Mouse (Mus musculus) forebrain, embryonic 16.5 days (tissue): Measurements from ENCODE around the gene Ccl17. TPM values are rescaled to one million over a fixed set of nuclear protein-coding genes. Genes with fewer than 3 reads are reported as not detected.
"Not testable (repeated sequence)": the region's sequence is repeated elsewhere in the genome, so short reads cannot be mapped to it uniquely, and the experiment has no call there.

ENCODE experiments used
- ATAC-seq: fragments of 200-750 bp; cut with Nextera tagmentation; 2 replicates; pipeline ENCODE4 v1.8.0; 2017; ENCODE audit warnings: mild to moderate bottlenecking, moderate library complexity
- H3K27ac ChIP-seq: fragments of 300-500 bp; sonication (generic); 2 replicates; pipeline ENCODE4 v1.5.1; 2014; ENCODE audit warnings: low read length, control low read depth
- H3K27me3 ChIP-seq: fragments of 300-500 bp; sonication (generic); replicated peaks from 2 replicates; pipeline ENCODE4 v1.6.1; 2014; ENCODE audit warnings: low read length; ENCODE audit not compliant: control insufficient read depth, insufficient read depth
- H3K36me3 ChIP-seq: fragments of 300-500 bp; sonication (generic); 2 replicates; pipeline ENCODE4 v1.6.1; 2014; ENCODE audit not compliant: control insufficient read depth, insufficient read depth
- H3K4me1 ChIP-seq: fragments of 300-500 bp; sonication (generic); replicated peaks from 2 replicates; pipeline ENCODE4 v1.6.1; 2014; ENCODE audit warnings: low read length; ENCODE audit not compliant: control insufficient read depth, insufficient read depth
- H3K4me2 ChIP-seq: fragments of 300-500 bp; sonication (generic); 2 replicates; pipeline ENCODE4 v1.6.1; 2014; ENCODE audit warnings: mild to moderate bottlenecking, low read length, control low read depth
- H3K4me3 ChIP-seq: fragments of 300-500 bp; sonication (generic); replicated peaks from 2 replicates; pipeline ENCODE4 v1.5.1; 2014; ENCODE audit warnings: mild to moderate bottlenecking, low read length, control low read depth
- H3K9ac ChIP-seq: fragments of 300-500 bp; sonication (generic); replicated peaks from 2 replicates; pipeline ENCODE4 v1.6.1; 2014; ENCODE audit warnings: low read depth, low read length, control low read depth
- H3K9me3 ChIP-seq: fragments of 300-500 bp; sonication (generic); 2 replicates; pipeline ENCODE4 v1.6.1; 2016; ENCODE audit warnings: low read length; ENCODE audit not compliant: control insufficient read depth
- WGBS: fragments of 180-500 bp; shearing (Covaris S2); extraction: QIAGEN DNeasy Blood & Tissue Kit; methylation state at CpG from one replicate; pipeline ENCODE4 v1.1.7; 2014; 5-methylcytosine and 5-hydroxymethylcytosine counted together
- polyA plus RNA-seq: library from polyadenylated mRNA; unstranded; fragments of >200 nt; fragmentation: Nextera tagmentation; extraction: Ambion mirVana; gene quantifications from 2 replicates; pipeline ENCODE4 v1.2.1, GENCODE M21; 2015

Ccl17 gene
- polyA plus RNA-seq, 1 experiment from 2014 or later: 0.77 TPM

DNA sequence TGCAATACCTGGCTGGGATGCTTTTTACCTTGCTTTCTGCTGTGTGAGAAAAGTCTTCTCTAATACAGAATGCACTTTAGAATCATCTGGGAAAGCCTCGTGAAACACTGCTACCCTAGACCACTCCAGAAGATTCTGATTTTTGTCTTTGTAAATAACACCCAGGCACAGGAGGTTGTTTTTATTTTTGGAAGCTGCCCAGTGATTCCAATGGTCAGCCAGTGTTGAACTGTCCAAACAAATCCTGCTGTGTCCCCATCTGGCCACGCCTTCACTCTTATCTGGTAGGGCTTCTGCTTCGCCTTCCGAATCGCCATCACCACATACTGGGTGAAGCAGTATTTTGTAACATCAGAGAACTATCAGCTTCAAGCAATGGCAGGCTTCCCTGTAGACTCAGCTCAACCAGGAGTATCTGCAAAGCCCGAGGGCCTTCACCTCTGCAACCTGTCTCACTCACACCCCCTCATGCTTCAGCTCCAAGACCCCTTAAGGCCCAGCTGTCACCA lies 9.5 kb downstream of the Ccl17 start:
- no peak overlapping the region for H3K4me2 ChIP-seq
- no peaks in the 10 kb centered on the region for H3K4me1 ChIP-seq
- H3K36me3 ChIP-seq: peaks cover 8% of the 10 kb centered on the region
- no peak overlapping the region for H3K27ac ChIP-seq
- H3K27me3 ChIP-seq: no peaks in the 10 kb centered on the region
- no peak overlapping the region for H3K9ac ChIP-seq
- no peak for ATAC-seq
- H3K9me3 ChIP-seq: no peaks in the 10 kb centered on the region
- no peak overlapping the region for H3K4me3 ChIP-seq
- 91% methylated on average over 6 of the region's 6 CpGs for WGBS

DNA sequence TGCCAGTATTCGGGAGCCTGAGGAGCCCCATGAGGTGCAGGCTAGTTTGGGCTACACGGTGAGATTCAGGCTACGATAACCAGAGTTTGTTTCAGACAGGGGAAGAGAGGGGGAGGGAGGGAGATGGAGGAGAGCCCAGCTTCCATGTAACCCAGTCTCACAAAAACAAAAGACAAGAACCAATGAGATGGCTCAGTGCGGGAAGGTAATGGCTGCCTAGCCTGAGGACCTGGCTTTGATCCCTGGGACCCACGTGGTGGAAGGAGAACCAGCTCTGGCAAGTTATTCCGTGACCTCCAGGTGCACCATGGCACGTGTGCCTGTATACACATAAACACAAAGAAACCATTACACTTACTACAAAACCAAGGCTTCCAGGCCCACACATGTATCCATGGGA lies 10.3 kb downstream of the Ccl17 start:
- Histone ChIP-seq H3K4me3 (no peak overlapping the region), H3K36me3 (peaks cover 11% of the 10 kb centered on the region), H3K4me1 (no peaks in the 10 kb centered on the region), H3K27me3 (no peaks in the 10 kb centered on the region), H3K4me2 (no peak overlapping the region), H3K9ac (no peak overlapping the region), H3K9me3 (no peaks in the 10 kb centered on the region), H3K27ac (no peak overlapping the region)
- WGBS: 89% methylated on average over 7 of the region's 7 CpGs
- no peak for ATAC-seq

DNA sequence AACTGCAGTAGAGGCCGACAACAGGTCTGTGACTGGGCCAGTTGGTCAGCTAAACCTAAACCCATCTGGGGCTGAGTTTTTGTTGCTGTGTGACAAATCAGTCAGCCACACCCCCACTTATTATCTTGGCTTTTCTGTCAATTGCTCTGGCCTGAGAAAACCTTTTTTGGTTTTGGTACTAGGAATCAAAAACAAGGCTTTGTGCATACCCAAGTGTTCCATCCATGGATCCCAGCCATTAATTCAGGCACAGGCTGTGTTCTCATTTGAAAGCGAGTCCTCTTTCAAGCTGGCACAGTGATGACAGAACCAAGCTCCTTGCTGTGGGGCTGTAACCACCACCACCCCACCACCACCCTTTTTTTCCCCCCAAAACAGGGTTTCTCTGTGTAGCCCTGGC lies 11.1 kb downstream of the Ccl17 start:
- Histone ChIP-seq H3K27me3 (no peaks in the 10 kb centered on the region), H3K9me3 (no peaks in the 10 kb centered on the region), H3K9ac (no peak overlapping the region), H3K27ac (no peak overlapping the region), H3K4me1 (no peaks in the 10 kb centered on the region), H3K4me2 (no peak overlapping the region), H3K36me3 (peaks cover 13% of the 10 kb centered on the region), H3K4me3 (no peak overlapping the region)
- WGBS: 70% methylated on average over 2 of the region's 2 CpGs
- no peak for ATAC-seq

DNA sequence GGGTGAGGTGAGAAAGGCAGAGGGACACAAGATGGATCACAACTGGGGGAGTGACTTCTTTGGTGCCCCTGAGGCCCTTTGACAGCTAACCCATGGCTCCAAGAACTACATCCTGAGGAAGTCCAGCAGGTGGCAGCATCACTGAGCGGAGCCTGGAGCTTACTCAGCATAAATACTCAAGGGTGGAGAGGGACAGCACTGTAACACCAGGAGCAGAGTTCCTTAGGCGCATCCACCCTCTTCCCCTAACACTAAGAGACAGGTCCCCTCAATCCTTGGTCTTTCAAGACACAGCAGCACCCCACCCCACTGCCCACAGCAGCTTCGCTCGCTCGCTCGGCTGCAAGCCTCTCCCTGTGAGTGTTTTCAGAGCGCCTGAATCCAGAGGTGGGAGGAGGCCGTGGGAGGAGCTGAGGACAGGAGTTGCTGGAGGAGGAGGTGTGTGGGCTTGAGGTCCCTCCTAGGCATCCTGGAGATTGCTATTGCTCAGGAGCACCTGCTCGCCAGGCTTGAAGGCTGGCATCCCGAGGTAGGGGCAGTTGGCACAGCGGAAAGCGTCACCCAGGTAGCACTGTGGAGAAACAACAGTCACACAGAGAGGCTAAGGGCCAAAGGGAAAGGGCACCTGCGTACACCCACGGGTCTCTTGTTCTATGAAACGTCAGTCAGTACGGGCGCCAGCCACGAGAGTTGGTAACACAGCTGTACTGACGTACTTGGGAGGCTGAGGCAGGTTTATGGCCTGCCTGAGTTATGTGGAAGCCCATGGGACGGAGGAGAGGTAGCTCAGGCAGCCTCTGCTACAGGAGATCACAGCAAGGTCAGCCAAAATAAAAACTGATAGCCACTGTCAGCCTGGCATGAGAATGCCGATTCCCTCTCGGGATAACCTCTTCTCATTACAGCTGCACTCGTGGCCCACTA lies 12.6 kb downstream of the Ccl17 start:
- Histone ChIP-seq H3K4me1 (no peaks in the 10 kb centered on the region), H3K9ac (no peak overlapping the region), H3K36me3 (peaks cover 17% of the 10 kb centered on the region), H3K9me3 (no peaks in the 10 kb centered on the region), H3K27ac (no peak overlapping the region), H3K4me3 (no peak overlapping the region), H3K27me3 (no peaks in the 10 kb centered on the region), H3K4me2 (no peak overlapping the region)
- ATAC-seq: peak; percentile 55; the same call in 1 of the 2 replicates
- WGBS: 78% methylated on average over 23 of the region's 23 CpGs

DNA sequence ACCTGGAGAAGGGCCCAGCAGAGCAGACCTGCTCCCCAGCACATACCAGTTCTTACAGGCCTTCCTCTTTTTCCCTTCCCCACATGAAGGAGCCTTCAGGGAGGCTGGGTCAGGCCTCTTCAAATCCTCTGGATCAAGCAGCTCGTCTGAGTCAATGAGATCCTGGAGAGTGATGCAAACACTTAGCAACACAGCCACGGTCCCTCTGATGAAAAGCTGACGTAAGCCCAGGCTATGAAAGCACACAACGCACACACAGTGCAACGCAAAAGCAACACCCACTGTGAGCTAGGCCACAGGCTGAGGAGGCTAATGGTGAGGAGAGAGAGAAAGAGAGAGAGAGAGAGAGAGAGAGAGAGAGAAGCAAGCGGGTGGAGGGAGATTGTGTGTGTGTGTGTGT lies 14.9 kb downstream of the Ccl17 start:
- peaks cover 23% of the 10 kb centered on the region for H3K36me3 ChIP-seq
- H3K27me3 ChIP-seq: no peaks in the 10 kb centered on the region
- H3K4me1 ChIP-seq: no peaks in the 10 kb centered on the region
- WGBS: 85% methylated on average over 6 of the region's 6 CpGs
- H3K4me3 ChIP-seq: no peak overlapping the region
- no peak for ATAC-seq
- no peaks in the 10 kb centered on the region for H3K9me3 ChIP-seq
- no peak overlapping the region for H3K27ac ChIP-seq
- no peak overlapping the region for H3K4me2 ChIP-seq
- H3K9ac ChIP-seq: no peak overlapping the region

DNA sequence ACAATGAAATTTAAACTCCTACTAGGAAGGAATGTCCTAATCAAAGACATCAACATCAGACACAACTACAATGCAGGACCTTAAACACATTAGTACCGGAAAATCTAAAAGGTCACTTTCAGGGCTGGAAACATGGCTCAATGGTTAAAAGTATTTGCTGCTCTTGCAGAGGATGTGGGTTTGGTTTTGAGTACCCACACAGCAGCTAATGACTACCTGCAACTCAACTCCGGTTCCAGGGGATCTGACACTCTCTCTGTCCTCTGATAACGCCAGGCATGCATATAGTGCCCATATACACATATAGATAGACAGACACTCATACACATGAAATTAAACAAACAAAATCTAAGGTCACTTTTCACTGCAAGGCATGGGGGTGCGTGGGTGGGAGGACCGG lies 16.0 kb downstream of the Ccl17 start:
- H3K36me3 ChIP-seq: peaks cover 26% of the 10 kb centered on the region
- H3K9ac ChIP-seq: no peak overlapping the region
- H3K27me3 ChIP-seq: no peaks in the 10 kb centered on the region
- WGBS: 93% methylated on average over 5 of the region's 5 CpGs
- no peak for ATAC-seq
- H3K4me1 ChIP-seq: no peaks in the 10 kb centered on the region
- no peak overlapping the region for H3K4me2 ChIP-seq
- no peak overlapping the region for H3K27ac ChIP-seq
- H3K9me3 ChIP-seq: no peaks in the 10 kb centered on the region
- H3K4me3 ChIP-seq: no peak overlapping the region

DNA sequence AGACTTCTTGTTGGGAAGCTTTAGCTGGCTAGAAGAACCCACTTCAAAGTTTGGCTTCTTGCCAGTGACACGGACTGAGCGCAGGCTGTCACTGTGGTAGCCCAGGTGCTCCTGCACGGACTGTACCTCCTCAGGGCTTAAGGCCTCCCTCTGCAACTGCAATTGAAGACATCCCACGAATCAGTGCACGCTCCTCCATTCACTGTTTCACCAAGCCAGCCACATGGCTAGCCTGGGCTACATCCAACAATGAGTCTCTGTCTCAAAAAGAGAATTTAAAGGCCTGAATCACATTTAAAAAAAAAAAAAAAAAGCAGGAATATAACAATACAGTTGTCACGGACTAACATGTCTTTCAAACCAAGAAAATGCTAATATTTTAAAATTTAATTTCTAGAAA lies 18.0 kb downstream of the Ccl17 start:
- Histone ChIP-seq H3K27ac (no peak overlapping the region), H3K4me2 (no peak overlapping the region), H3K36me3 (peaks cover 27% of the 10 kb centered on the region), H3K4me3 (no peak overlapping the region), H3K4me1 (peaks cover 5% of the 10 kb centered on the region), H3K9ac (no peak overlapping the region), H3K9me3 (no peaks in the 10 kb centered on the region), H3K27me3 (no peaks in the 10 kb centered on the region)
- WGBS: 87% methylated on average over 6 of the region's 6 CpGs
- ATAC-seq: no peak

DNA sequence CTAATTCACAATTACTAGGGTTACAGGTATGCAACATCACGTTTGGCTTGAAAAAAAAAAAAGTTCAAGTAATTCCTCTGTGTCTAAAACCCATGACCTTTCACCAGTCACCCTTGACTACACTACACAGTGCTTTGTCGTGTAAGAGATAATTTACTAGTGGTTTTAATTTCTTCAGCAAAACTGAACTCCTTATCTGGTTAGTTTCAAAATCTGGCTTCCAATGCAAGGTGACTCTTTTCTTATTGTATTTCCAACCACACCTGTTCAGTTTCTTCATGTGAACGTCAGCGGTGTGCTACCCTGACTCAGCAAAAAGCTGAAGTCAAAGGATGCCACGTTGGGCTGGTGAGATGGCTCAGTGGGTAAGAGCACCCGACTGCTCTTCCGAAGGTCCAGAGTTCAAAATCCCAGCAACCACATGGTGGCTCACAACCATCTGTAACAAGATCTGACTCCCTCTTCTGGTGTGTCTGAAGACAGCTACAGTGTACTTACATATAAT lies 23.7 kb downstream of the Ccl17 start:
- WGBS: 83% methylated on average over 7 of the region's 7 CpGs
- peaks cover 19% of the 10 kb centered on the region for H3K4me1 ChIP-seq
- not testable (repeated sequence) for H3K9ac ChIP-seq

DNA sequence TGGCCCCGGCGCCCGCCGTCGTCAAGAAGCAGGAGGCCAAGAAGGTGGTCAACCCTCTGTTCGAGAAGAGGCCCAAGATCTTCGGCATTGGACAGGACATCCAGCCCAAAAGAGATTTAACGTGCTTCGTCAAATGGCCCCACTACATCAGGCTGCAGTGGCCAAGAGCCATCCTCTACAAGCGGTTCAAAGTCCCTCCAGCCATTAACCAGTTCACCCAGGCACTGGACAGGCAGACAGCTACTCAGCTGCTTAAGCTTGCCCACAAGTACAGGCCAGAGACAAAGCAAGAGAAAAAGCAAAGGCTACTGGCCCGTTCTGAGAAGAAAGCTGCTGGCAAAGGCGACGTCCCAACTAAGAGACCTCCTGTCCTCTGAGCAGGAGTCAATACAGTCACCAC lies 25.5 kb downstream of the Ccl17 start:
- not testable (repeated sequence) for ATAC-seq, H3K27me3 ChIP-seq, H3K36me3 ChIP-seq, H3K4me2 ChIP-seq, H3K9me3 ChIP-seq, H3K4me3 ChIP-seq, H3K9ac ChIP-seq, H3K27ac ChIP-seq
- 97% methylated on average over 13 of the region's 13 CpGs for WGBS
- peaks cover 22% of the 10 kb centered on the region for H3K4me1 ChIP-seq

More for the DNA sequence above, 23.7 kb downstream of the Ccl17 start:
- not testable (repeated sequence) for H3K4me2 ChIP-seq, H3K27me3 ChIP-seq, ATAC-seq, H3K4me3 ChIP-seq, H3K9me3 ChIP-seq, H3K27ac ChIP-seq, H3K36me3 ChIP-seq
